ENCODE assay signal across 27 mouse cellular contexts in genomic region chr4:40355791-40356450, GRCm38 (mm10).
DNase-seq lines count a peak whose midpoint lies in the region; ATAC-seq lines count a peak whose summit lies in the region.
"Had no signal": no experiment of that assay in that cellular context is flagged by ENCODE, and none has a peak within 500 bp of the region (broad histone marks: within the 10 kb centered on the region; RNA-seq: fewer than 3 reads in every experiment).

No protein-coding gene starts in this region.

- WGBS in forebrain, embryonic 16.5 days = 62% methylated on average over 3 of the region's 3 CpGs
- WGBS in forebrain, embryonic 11.5 days = 77% methylated on average over 3 of the region's 3 CpGs

- H3K4me1 ChIP-seq in forebrain, embryonic 16.5 days (replicated peaks; ENCODE audit: control insufficient read depth, insufficient read depth, low read length) = no peaks in the 10 kb centered on the region
- no peaks in the 10 kb centered on the region for H3K4me1 ChIP-seq in forebrain, embryonic 11.5 days (replicated peaks; ENCODE audit: control insufficient read depth, insufficient read depth, low read length)
- H3K4me1 ChIP-seq: heart, embryonic 15.5 days; intestine, embryonic 15.5 days had no signal

- no peak overlapping the region for H3K4me2 ChIP-seq in forebrain, embryonic 16.5 days (ENCODE audit: low read length)
- no peak overlapping the region for H3K4me2 ChIP-seq in forebrain, embryonic 11.5 days (ENCODE audit: low read depth, low read length, severe bottlenecking)
- H3K4me2 ChIP-seq: forebrain, embryonic 12.5 days; heart, embryonic 15.5 days; intestine, embryonic 15.5 days had no signal

- H3K27ac ChIP-seq in forebrain, embryonic 16.5 days (ENCODE audit: low read length) = no peak overlapping the region
- no peak overlapping the region for H3K27ac ChIP-seq in forebrain, embryonic 11.5 days (ENCODE audit: low read depth, low read length)
- H3K27ac ChIP-seq: forebrain, embryonic 12.5 days; heart, embryonic 15.5 days; intestine, embryonic 15.5 days; kidney, postnatal 0 days; liver, embryonic 14.5 days; stomach, postnatal 0 days had no signal

- no peak for DNase-seq in forebrain, embryonic 11.5 days (ENCODE audit: low spot score)
- peak; percentile 13 for DNase-seq in layer of hippocampus, adult 11-12 months (ENCODE audit: low spot score)
- no peak for DNase-seq in layer of hippocampus, postnatal 10 days (ENCODE audit: low spot score in 2 of 2)
- DNase-seq in right cerebral cortex, postnatal 25 days = peak; percentile 16
- DNase-seq in right cerebral cortex, postnatal 4 days = no peak
- no peak for DNase-seq in gastrocnemius, adult 8-10 months (ENCODE audit: low spot score in 2 of 2)
- DNase-seq: adrenal gland, postnatal 14 days; cerebellum, adult 18-20 months; cerebellum, postnatal 14 days; gastrocnemius, postnatal 10 days; kidney, adult 8-10 months; liver; lung, adult 2 months; lung, postnatal 10 days; midbrain, embryonic 14.5 days; thymus, adult 2 months; thymus, postnatal 4 days had no signal

- H3K4me3 ChIP-seq in forebrain, embryonic 16.5 days (replicated peaks; ENCODE audit: low read length) = no peak overlapping the region
- no peak overlapping the region for H3K4me3 ChIP-seq in forebrain, embryonic 11.5 days (ENCODE audit: low read depth, low read length)
- H3K4me3 ChIP-seq: erythroblast, embryonic 14.5 days; forebrain, embryonic 12.5 days; heart, embryonic 15.5 days; intestine, embryonic 15.5 days had no signal

- no peaks in the 10 kb centered on the region for H3K9me3 ChIP-seq in forebrain, embryonic 16.5 days (ENCODE audit: control insufficient read depth, low read length)
- H3K9me3 ChIP-seq in forebrain, embryonic 11.5 days (ENCODE audit: control insufficient read depth, low read length) = no peaks in the 10 kb centered on the region
- H3K9me3 ChIP-seq: forebrain, embryonic 12.5 days; heart, embryonic 15.5 days; intestine, embryonic 15.5 days had no signal

- ATAC-seq in forebrain, embryonic 16.5 days = 0 out of 2 replicates have a peak, but pooled peaks have one; percentile 28
- no peak for ATAC-seq in forebrain, embryonic 11.5 days (replicated peaks; ENCODE audit: low FRiP score)
- ATAC-seq: hindbrain, embryonic 16.5 days; intestine, embryonic 15.5 days; Patski had no signal

- H3K27me3 ChIP-seq in forebrain, embryonic 16.5 days (replicated peaks; ENCODE audit: control insufficient read depth, insufficient read depth, low read length) = no peaks in the 10 kb centered on the region
- H3K27me3 ChIP-seq in forebrain, embryonic 11.5 days (ENCODE audit: control insufficient read depth, insufficient read depth, low read length) = no peaks in the 10 kb centered on the region
- H3K27me3 ChIP-seq: forebrain, embryonic 12.5 days; heart, embryonic 15.5 days; intestine, embryonic 15.5 days had no signal

- no peak overlapping the region for H3K9ac ChIP-seq in forebrain, embryonic 16.5 days (replicated peaks; ENCODE audit: low read depth, low read length)
- H3K9ac ChIP-seq in forebrain, embryonic 11.5 days (ENCODE audit: low read length) = no peak overlapping the region
- H3K9ac ChIP-seq: forebrain, embryonic 12.5 days; heart, embryonic 15.5 days; intestine, embryonic 15.5 days; liver, embryonic 14.5 days had no signal

- no peaks in the 10 kb centered on the region for H3K36me3 ChIP-seq in forebrain, embryonic 16.5 days (ENCODE audit: control insufficient read depth, insufficient read depth)
- H3K36me3 ChIP-seq in forebrain, embryonic 11.5 days (ENCODE audit: control insufficient read depth, insufficient read depth, low read length) = no peaks in the 10 kb centered on the region
- H3K36me3 ChIP-seq: forebrain, embryonic 12.5 days; heart, embryonic 15.5 days; intestine, embryonic 15.5 days had no signal

Comparison
In these comparisons a context has a peak if more than half of its experiments do, and no peak if none do; other contexts are left out.
1. DNase-seq: peak in layer of hippocampus, adult 11-12 months (single experiment) and right cerebral cortex, postnatal 25 days (single experiment); none in forebrain, embryonic 11.5 days (single experiment), layer of hippocampus, postnatal 10 days (0 of 2), right cerebral cortex, postnatal 4 days (single experiment) and gastrocnemius, adult 8-10 months (0 of 2).